Mouse (Mus musculus) kidney, embryonic 15.5 days (tissue): ENCODE measurements around the gene Upf1. TPM values are rescaled to one million over a fixed set of nuclear protein-coding genes. Genes with fewer than 3 reads are reported as not detected.

Source experiments
- ATAC-seq: fragments of 200-750 bp; cut with Nextera tagmentation; replicated peaks from 2 replicates; pipeline ENCODE4 v1.8.0; 2017; ENCODE audit warnings: moderate TSS enrichment; ENCODE audit not compliant: low FRiP score
- H3K27ac ChIP-seq: fragments of 300-500 bp; sonication (generic); 2 replicates; pipeline ENCODE4 v1.5.1; 2015; ENCODE audit warnings: mild to moderate bottlenecking, inconsistent platforms
- H3K27me3 ChIP-seq: fragments of 300-500 bp; sonication (generic); 2 replicates; pipeline ENCODE4 v1.6.1; 2015; ENCODE audit warnings: inconsistent platforms
- H3K36me3 ChIP-seq: fragments of 300-500 bp; sonication (generic); 2 replicates; pipeline ENCODE4 v1.6.1; 2015; ENCODE audit warnings: inconsistent platforms
- H3K4me1 ChIP-seq: fragments of 300-500 bp; sonication (generic); 2 replicates; pipeline ENCODE4 v1.6.1; 2015; ENCODE audit warnings: inconsistent platforms
- H3K4me2 ChIP-seq: fragments of 300-500 bp; sonication (generic); 2 replicates; pipeline ENCODE4 v1.6.1; 2015; ENCODE audit warnings: moderate library complexity, mild to moderate bottlenecking, inconsistent platforms
- H3K4me3 ChIP-seq: fragments of 300-500 bp; sonication (generic); replicated peaks from 2 replicates; pipeline ENCODE4 v1.5.1; 2015; ENCODE audit warnings: mild to moderate bottlenecking, inconsistent platforms
- H3K9ac ChIP-seq: fragments of 300-500 bp; sonication (generic); 2 replicates; pipeline ENCODE4 v1.6.1; 2015; ENCODE audit warnings: mild to moderate bottlenecking, inconsistent platforms
- H3K9me3 ChIP-seq: fragments of 300-500 bp; sonication (generic); replicated peaks from 2 replicates; pipeline ENCODE4 v1.6.1; 2016; ENCODE audit warnings: inconsistent platforms
- WGBS: fragments of 180-500 bp; shearing (Covaris S2); methylation state at CpG from one replicate; pipeline ENCODE4 v1.1.7; 2015; ENCODE audit warnings: mixed read lengths; 5-methylcytosine and 5-hydroxymethylcytosine counted together
- polyA plus RNA-seq: library from polyadenylated mRNA; unstranded; fragments of >200 nt; fragmentation: Nextera tagmentation; extraction: Ambion mirVana; gene quantifications from 2 replicates; pipeline ENCODE4 v1.2.1, GENCODE M21; 2015

Gene Upf1
- polyA plus RNA-seq, 1 experiment from 2014 or later = 17.1 TPM

DNA sequence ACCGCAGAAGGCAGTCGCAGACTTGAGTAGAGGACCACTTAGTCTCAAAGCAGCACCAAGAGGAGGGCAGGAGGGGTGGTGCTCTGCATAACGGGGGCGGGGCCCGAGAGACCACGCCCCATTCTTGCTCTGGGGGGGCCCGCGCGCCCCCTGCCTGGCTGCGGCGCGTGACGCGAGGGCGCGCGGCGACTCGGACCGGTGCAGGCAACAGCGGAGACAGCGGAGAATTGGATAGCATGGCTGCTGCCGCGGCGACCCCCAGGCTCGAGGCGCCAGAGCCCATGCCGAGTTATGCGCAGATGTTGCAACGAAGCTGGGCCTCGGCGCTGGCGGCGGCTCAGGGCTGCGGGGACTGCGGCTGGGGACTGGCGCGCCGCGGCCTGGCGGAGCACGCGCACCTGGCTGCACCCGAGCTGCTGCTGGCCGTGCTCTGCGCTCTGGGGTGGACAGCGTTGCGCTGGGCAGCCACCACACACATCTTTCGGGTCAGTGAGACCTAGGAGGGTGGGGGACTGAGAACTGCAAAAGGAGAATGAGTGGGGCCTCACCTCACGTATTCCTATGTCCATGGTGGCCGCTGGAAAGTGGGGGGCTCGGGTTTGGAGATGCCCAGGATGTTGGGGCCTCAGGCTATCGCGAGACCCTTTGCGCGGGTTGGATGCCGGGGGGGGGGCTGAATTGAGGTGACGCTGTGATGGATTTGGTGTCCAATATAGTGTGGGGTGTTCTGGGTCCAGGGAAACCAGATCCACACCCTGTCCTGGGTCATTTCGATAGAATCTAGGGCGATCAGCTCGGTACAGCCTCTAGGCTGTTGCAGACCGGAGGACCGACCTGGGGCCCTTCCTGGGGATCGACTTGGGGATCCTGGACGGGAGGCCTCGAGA, 37.2 kb downstream of the Upf1 start, which contains the start of gene Cers1:
Gene Cers1, plus strand, starts transcription at position 152 of the 887 bp plus-strand sequence.
- peak within 1 kb of the TSS; percentile 87 for H3K4me2 ChIP-seq
- peak within 1 kb of the TSS; percentile 56 for H3K9ac ChIP-seq
- H3K27ac ChIP-seq = peak within 1 kb of the TSS; percentile 45; the same call in 1 of the 2 replicates
- 3% methylated on average over 66 of the region's 66 CpGs for WGBS
- H3K4me1 ChIP-seq = peaks cover 28% of the 10 kb centered on the region
- H3K36me3 ChIP-seq = peaks cover 30% of the 10 kb centered on the region
- no peaks in the 10 kb centered on the region for H3K9me3 ChIP-seq
- no peaks in the 10 kb centered on the region for H3K27me3 ChIP-seq
- peak within 1 kb of the TSS; percentile 61 for H3K4me3 ChIP-seq
- peak; percentile 69 for ATAC-seq

- Histone ChIP-seq H3K4me3 (no peak overlapping the region), H3K27me3 (no peaks in the 10 kb centered on the region), H3K9ac (no peak overlapping the region), H3K27ac (no peak overlapping the region), H3K4me1 (peaks cover 28% of the 10 kb centered on the region), H3K36me3 (peaks cover 52% of the 10 kb centered on the region), H3K9me3 (no peaks in the 10 kb centered on the region), H3K4me2 (no peak overlapping the region)
- 87% methylated on average over 2 of the region's 2 CpGs for WGBS
- no peak for ATAC-seq
Observed at GRCm38 (mm10) chr8:70313399-70313798, 39.7 kb downstream of the Upf1 start.

DNA sequence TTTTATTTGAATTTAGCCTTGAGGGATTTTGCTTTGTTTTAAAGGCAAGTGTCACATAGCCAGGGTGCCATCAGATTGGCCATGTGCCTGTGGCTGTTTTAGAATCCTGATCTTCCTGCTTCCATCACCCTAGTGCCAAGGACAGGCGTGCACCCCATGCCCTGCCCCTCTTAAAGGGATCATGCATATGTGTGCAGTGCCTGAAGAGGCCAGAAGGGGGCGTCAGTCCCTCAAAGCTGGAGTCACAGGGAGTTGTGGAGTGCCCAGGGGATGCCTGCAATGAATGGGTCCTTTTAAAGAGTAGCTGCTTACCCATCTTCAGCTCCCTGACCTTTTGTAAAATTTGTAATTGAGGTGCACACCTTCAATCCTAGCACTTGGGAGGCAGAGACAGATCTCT, 43.8 kb downstream of the Upf1 start:
- H3K9ac ChIP-seq = no peak overlapping the region
- H3K9me3 ChIP-seq = no peaks in the 10 kb centered on the region
- H3K27me3 ChIP-seq = no peaks in the 10 kb centered on the region
- H3K4me1 ChIP-seq = peaks cover 2% of the 10 kb centered on the region; the same call in 1 of the 2 replicates
- H3K4me3 ChIP-seq = no peak overlapping the region
- no peak overlapping the region for H3K27ac ChIP-seq
- H3K36me3 ChIP-seq = peaks cover 93% of the 10 kb centered on the region
- 35% methylated on average over 2 of the region's 2 CpGs for WGBS
- no peak overlapping the region for H3K4me2 ChIP-seq
- no peak for ATAC-seq

DNA sequence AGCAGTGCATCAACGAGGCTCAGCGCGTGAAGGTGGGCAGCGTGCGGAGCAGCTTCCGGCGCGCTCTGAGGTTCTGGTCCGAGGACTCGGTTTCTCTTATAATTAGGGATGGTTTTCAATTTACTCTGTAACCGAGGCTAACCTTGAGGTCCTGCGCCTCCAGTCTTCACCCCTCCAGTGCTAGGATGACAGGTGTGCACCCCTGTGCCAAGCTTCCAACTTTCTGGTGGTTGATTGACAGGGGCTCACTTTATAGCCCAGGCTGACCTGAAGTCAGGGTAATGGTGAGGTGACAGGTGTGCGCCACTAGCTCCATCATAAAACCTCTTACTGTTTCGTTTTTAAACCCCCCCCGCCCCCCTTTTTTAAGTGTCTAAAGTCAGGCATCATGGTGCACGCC, 50.2 kb downstream of the Upf1 start:
- Histone ChIP-seq H3K27ac (peak overlapping the region; percentile 88), H3K36me3 (peaks cover 59% of the 10 kb centered on the region), H3K4me3 (peak overlapping the region; percentile 97), H3K9ac (peak overlapping the region; percentile 91), H3K4me2 (peak overlapping the region; percentile 87), H3K4me1 (peaks cover 31% of the 10 kb centered on the region), H3K9me3 (no peaks in the 10 kb centered on the region), H3K27me3 (no peaks in the 10 kb centered on the region)
- 5% methylated on average over 16 of the region's 16 CpGs for WGBS
- peak; percentile 54 for ATAC-seq

DNA sequence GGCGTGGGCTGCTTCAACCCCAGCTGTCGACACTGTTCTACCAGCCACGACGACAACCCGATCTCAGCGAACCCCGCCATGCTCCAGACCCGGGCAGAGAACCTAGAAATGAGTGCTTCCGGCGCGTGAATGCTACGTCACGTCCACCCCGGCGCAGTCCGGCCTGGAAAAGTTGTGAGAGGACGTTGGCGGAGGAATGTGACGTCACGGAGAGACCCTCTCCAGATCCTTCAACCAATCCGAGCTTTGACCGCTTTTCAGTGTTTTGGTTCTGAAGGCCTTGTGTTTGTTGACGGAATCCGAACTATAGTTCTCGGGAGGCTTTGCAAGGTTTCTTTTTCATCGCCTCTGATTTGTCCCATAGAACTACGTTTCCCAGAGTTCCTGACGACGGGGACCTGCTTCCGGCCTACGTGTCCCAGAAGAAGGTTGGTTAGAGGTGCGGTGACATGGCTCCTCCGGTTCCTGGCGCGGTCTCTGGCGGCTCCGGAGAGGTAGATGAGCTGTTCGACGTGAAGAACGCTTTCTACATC, 50.7 kb downstream of the Upf1 start, which contains the start of the genes Ddx49 and Cope:
Gene Ddx49, minus strand, starts transcription at position 132 of the 533 bp plus-strand sequence.
Gene Cope, plus strand, starts transcription at position 161 of the 533 bp plus-strand sequence.
- H3K9me3 ChIP-seq = no peaks in the 10 kb centered on the region
- H3K36me3 ChIP-seq = peaks cover 59% of the 10 kb centered on the region
- 0% methylated on average over 40 of the region's 40 CpGs for WGBS
- peak within 1 kb of the TSS; percentile 88 for H3K27ac ChIP-seq
- H3K4me2 ChIP-seq = peak within 1 kb of the TSS; percentile 87
- H3K9ac ChIP-seq = peak within 1 kb of the TSS; percentile 91
- H3K4me1 ChIP-seq = peaks cover 31% of the 10 kb centered on the region
- H3K27me3 ChIP-seq = no peaks in the 10 kb centered on the region
- peak within 1 kb of the TSS; percentile 97 for H3K4me3 ChIP-seq
- peak; percentile 92 for ATAC-seq

GRCm38 (mm10) chr8:70300881-70301280, 52.2 kb downstream of the Upf1 start:
- 85% methylated on average over 3 of the region's 3 CpGs for WGBS
- Histone ChIP-seq H3K4me1 (peaks cover 31% of the 10 kb centered on the region), H3K27ac (no peak overlapping the region), H3K4me3 (peak overlapping the region; percentile 97), H3K9me3 (no peaks in the 10 kb centered on the region), H3K9ac (no peak overlapping the region), H3K4me2 (peak overlapping the region; percentile 87; the same call in 1 of the 2 replicates), H3K27me3 (no peaks in the 10 kb centered on the region), H3K36me3 (peaks cover 59% of the 10 kb centered on the region)
- ATAC-seq = no peak

- peak overlapping the region; percentile 56; the same call in 1 of the 2 replicates for H3K27ac ChIP-seq
- ATAC-seq = 0 out of 2 replicates have a peak, but pooled peaks have one; percentile 9
- H3K4me3 ChIP-seq = no peak overlapping the region
- H3K36me3 ChIP-seq = peaks cover 95% of the 10 kb centered on the region
- no peaks in the 10 kb centered on the region for H3K9me3 ChIP-seq
- 56% methylated on average over 5 of the region's 5 CpGs for WGBS
- H3K4me2 ChIP-seq = no peak overlapping the region
- no peaks in the 10 kb centered on the region for H3K27me3 ChIP-seq
- peaks cover 8% of the 10 kb centered on the region; the same call in 1 of the 2 replicates for H3K4me1 ChIP-seq
- no peak overlapping the region for H3K9ac ChIP-seq
Observed at GRCm38 (mm10) chr8:70293988-70294405, 59.1 kb downstream of the Upf1 start.

- no peak overlapping the region for H3K4me3 ChIP-seq
- no peak overlapping the region for H3K4me2 ChIP-seq
- peaks cover 25% of the 10 kb centered on the region for H3K4me1 ChIP-seq
- H3K9ac ChIP-seq = no peak overlapping the region
- WGBS = 91% methylated on average over 8 of the region's 8 CpGs
- ATAC-seq = no peak
- no peaks in the 10 kb centered on the region for H3K27me3 ChIP-seq
- no peaks in the 10 kb centered on the region for H3K9me3 ChIP-seq
- H3K27ac ChIP-seq = no peak overlapping the region
- peaks cover 72% of the 10 kb centered on the region for H3K36me3 ChIP-seq
Observed at GRCm38 (mm10) chr8:70286737-70287136, 66.3 kb downstream of the Upf1 start.

GRCm38 (mm10) chr8:70285304-70285703, 67.8 kb downstream of the Upf1 start:
- peaks cover 40% of the 10 kb centered on the region for H3K4me1 ChIP-seq
- H3K36me3 ChIP-seq = peaks cover 57% of the 10 kb centered on the region
- H3K9me3 ChIP-seq = no peaks in the 10 kb centered on the region
- H3K9ac ChIP-seq = 0 out of 2 replicates have a peak overlapping the region, but pooled peaks have one; percentile 12
- H3K27me3 ChIP-seq = no peaks in the 10 kb centered on the region
- no peak overlapping the region for H3K4me2 ChIP-seq
- H3K4me3 ChIP-seq = no peak overlapping the region
- H3K27ac ChIP-seq = no peak overlapping the region
- 98% methylated on average over 15 of the region's 15 CpGs for WGBS
- no peak for ATAC-seq

- Histone ChIP-seq H3K4me2 (peak overlapping the region; percentile 79), H3K4me3 (peak overlapping the region; percentile 88), H3K27ac (peak overlapping the region; percentile 54; the same call in 1 of the 2 replicates), H3K4me1 (peaks cover 40% of the 10 kb centered on the region), H3K9me3 (no peaks in the 10 kb centered on the region), H3K9ac (no peak overlapping the region), H3K36me3 (peaks cover 49% of the 10 kb centered on the region), H3K27me3 (no peaks in the 10 kb centered on the region)
- ATAC-seq = no peak
- WGBS = 50% methylated on average over 5 of the region's 5 CpGs
Observed at GRCm38 (mm10) chr8:70284421-70284820, 68.7 kb downstream of the Upf1 start.

DNA sequence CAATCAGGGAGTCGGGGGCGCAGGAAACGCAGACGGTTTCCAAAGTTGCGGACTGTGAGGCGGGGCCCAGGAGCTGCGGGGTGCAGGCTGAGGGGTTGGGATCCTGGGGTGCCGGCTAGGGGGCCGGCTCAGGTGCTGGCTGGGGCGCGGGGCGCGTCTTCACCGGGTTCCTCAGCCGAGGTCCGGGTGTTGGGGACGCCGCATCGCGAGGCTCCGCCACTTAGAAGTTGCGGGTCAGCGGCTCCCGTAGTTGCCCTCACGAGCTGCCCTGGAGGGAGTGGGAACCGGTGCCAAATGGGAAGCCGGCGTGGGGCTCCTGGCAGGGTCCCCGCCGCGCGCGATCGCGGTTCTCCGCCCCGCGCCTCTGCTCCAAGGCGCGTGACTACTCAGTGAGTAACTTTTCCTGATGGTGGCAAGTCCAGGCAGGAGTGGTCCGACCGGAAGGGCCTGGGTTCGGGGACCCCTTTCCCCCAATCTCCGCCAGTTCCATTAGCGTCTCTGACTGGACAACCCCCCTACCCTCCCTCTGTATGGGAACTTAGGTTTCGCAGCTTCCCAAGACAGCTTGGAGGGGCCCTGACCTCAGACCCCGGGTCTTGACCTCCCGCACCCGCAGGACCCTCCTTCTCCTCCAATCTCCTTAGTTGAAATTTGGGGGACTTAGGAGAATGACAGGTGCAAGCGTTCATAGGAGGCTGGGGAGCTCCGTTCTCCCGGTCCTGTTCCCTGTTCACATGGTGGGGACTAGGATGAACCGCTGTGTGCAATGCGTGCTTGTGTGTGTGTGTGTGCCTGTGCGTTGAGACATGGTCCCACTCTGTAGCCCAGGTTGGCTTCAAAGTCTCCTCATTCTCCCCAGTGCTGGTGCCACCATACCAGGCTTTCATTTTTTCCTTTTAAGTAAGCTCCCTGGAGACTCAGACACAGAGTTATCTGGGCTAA, 69.7 kb downstream of the Upf1 start:
- Histone ChIP-seq H3K9ac (peak overlapping the region; percentile 98), H3K4me2 (peak overlapping the region; percentile 79), H3K36me3 (peaks cover 38% of the 10 kb centered on the region), H3K9me3 (no peaks in the 10 kb centered on the region), H3K4me3 (peak overlapping the region; percentile 88), H3K27ac (peak overlapping the region; percentile 90), H3K27me3 (no peaks in the 10 kb centered on the region), H3K4me1 (peaks cover 41% of the 10 kb centered on the region)
- WGBS = under 1% methylated on average over 48 of the region's 55 CpGs
- peak; percentile 47 for ATAC-seq
